21 mouse cellular contexts compared by ENCODE assay signal in genomic region chr9:113371718-113372306, GRCm38 (mm10).
"Had no signal": no experiment of that assay in that cellular context is flagged by ENCODE, and none has a peak within 500 bp of the region (broad histone marks: within the 10 kb centered on the region; RNA-seq: fewer than 3 reads in every experiment).

No protein-coding gene starts in this region.

- ATAC-seq: intestine, embryonic 16.5 days; liver, postnatal 0 days; lung, postnatal 0 days; midbrain, embryonic 15.5 days had no signal

- H3K36me3 ChIP-seq: limb, embryonic 12.5 days; limb, embryonic 15.5 days; midbrain, embryonic 12.5 days; midbrain, embryonic 15.5 days; neural tube, embryonic 12.5 days; neural tube, embryonic 15.5 days; stomach, embryonic 15.5 days had no signal

- H3K4me2 ChIP-seq: limb, embryonic 12.5 days; limb, embryonic 15.5 days; liver, embryonic 11.5 days; lung, embryonic 14.5 days; midbrain, embryonic 12.5 days; midbrain, embryonic 15.5 days; neural tube, embryonic 12.5 days; neural tube, embryonic 15.5 days; stomach, embryonic 15.5 days had no signal

- H3K9me3 ChIP-seq: limb, embryonic 12.5 days; limb, embryonic 15.5 days; midbrain, embryonic 12.5 days; midbrain, embryonic 15.5 days; neural tube, embryonic 12.5 days; neural tube, embryonic 15.5 days; stomach, embryonic 15.5 days had no signal

- H3K9ac ChIP-seq: limb, embryonic 12.5 days; limb, embryonic 15.5 days; liver, embryonic 14.5 days; liver, postnatal 0 days; lung, embryonic 14.5 days; midbrain, embryonic 12.5 days; midbrain, embryonic 15.5 days; neural tube, embryonic 12.5 days; neural tube, embryonic 15.5 days; stomach, embryonic 15.5 days had no signal

- H3K4me1 ChIP-seq: limb, embryonic 12.5 days; limb, embryonic 15.5 days; midbrain, embryonic 12.5 days; midbrain, embryonic 15.5 days; neural tube, embryonic 12.5 days; neural tube, embryonic 15.5 days; stomach, embryonic 15.5 days had no signal

- H3K27me3 ChIP-seq: limb, embryonic 12.5 days; limb, embryonic 15.5 days; midbrain, embryonic 12.5 days; midbrain, embryonic 15.5 days; neural tube, embryonic 12.5 days; neural tube, embryonic 15.5 days; stomach, embryonic 15.5 days had no signal

- H3K27ac ChIP-seq: limb, embryonic 12.5 days; limb, embryonic 15.5 days; liver, embryonic 14.5 days; macrophage; midbrain, embryonic 12.5 days; midbrain, embryonic 15.5 days; neural tube, embryonic 12.5 days; neural tube, embryonic 15.5 days; stomach, embryonic 15.5 days had no signal

- DNase-seq: kidney, adult 18-20 months; kidney, adult 9 months; kidney, postnatal 14 days; kidney, postnatal 4 days; liver, postnatal 0 days; lung, embryonic 14.5 days; spleen, adult 18-20 months; thymus, adult 18-20 months; thymus, postnatal 4 days had no signal

- H3K4me3 ChIP-seq: limb, embryonic 12.5 days; limb, embryonic 15.5 days; midbrain, embryonic 12.5 days; midbrain, embryonic 15.5 days; neural tube, embryonic 12.5 days; neural tube, embryonic 15.5 days; stomach, embryonic 15.5 days had no signal
